Mouse (Mus musculus) midbrain, embryonic 10.5 days (tissue): Measurements from ENCODE around the gene Zbtb48. TPM values are rescaled to one million over a fixed set of nuclear protein-coding genes. Genes with fewer than 3 reads are reported as not detected.

Experiments used
- DNase-seq: peaks from one replicate; pipeline ENCODE4 v3.0.0-alpha.2; 2017; ENCODE audit warnings: low spot score
- H3K27ac ChIP-seq: fragments of 300-500 bp; sonication (generic); replicated peaks from 2 replicates; pipeline ENCODE4 v1.5.1; 2016; ENCODE audit warnings: mild to moderate bottlenecking
- H3K27me3 ChIP-seq: fragments of 300-500 bp; sonication (generic); 2 replicates; pipeline ENCODE4 v1.6.1; 2016; ENCODE audit warnings: low read depth, mild to moderate bottlenecking; ENCODE audit not compliant: poor library complexity, severe bottlenecking
- H3K36me3 ChIP-seq: fragments of 300-500 bp; sonication (generic); 2 replicates; pipeline ENCODE4 v1.6.1; 2016; ENCODE audit warnings: mild to moderate bottlenecking, moderate library complexity
- H3K4me1 ChIP-seq: fragments of 300-500 bp; sonication (generic); 2 replicates; pipeline ENCODE4 v1.6.1; 2016
- H3K4me3 ChIP-seq: fragments of 300-500 bp; sonication (generic); 2 replicates; pipeline ENCODE4 v1.5.1; 2016; ENCODE audit warnings: mild to moderate bottlenecking, moderate library complexity
- H3K9me3 ChIP-seq: fragments of 300-500 bp; sonication (generic); replicated peaks from 2 replicates; pipeline ENCODE4 v1.6.1; 2016; ENCODE audit warnings: mild to moderate bottlenecking
- WGBS: fragments of 180-500 bp; shearing (Covaris S2); methylation state at CpG from one replicate; pipeline ENCODE4 v1.1.7; 2016; 5-methylcytosine and 5-hydroxymethylcytosine counted together
- polyA plus RNA-seq: library from polyadenylated mRNA; unstranded; fragments of >200 nt; fragmentation: Nextera tagmentation; extraction: Ambion mirVana; gene quantifications from 2 replicates; pipeline ENCODE4 v1.2.1, GENCODE M21; 2016

Gene Zbtb48
- polyA plus RNA-seq = 18.7 and 25.6 TPM in 2 replicates

- Histone ChIP-seq H3K4me3 (peak within 1 kb of the TSS; percentile 72), H3K4me1 (peaks cover 70% of the 10 kb centered on the region), H3K27me3 (peaks cover 9% of the 10 kb centered on the region), H3K9me3 (no peaks in the 10 kb centered on the region), H3K36me3 (peaks cover 39% of the 10 kb centered on the region), H3K27ac (peak within 1 kb of the TSS; percentile 86)
- DNase-seq = peak; percentile 96
- WGBS = under 1% methylated on average over 35 of the region's 35 CpGs
Observed at GRCm38 (mm10) chr4:152027524-152027923, at the start of gene Zbtb48. Gene Zbtb48 (minus strand): TSS chr4:152027671.

GRCm38 (mm10) chr4:152077191-152077590 lies 49.7 kb upstream of the Zbtb48 start:
- 89% methylated on average over 9 of the region's 9 CpGs for WGBS
- H3K27me3 ChIP-seq = no peaks in the 10 kb centered on the region
- no peak overlapping the region for H3K4me3 ChIP-seq
- no peak overlapping the region for H3K27ac ChIP-seq
- peaks cover 22% of the 10 kb centered on the region for H3K4me1 ChIP-seq
- no peaks in the 10 kb centered on the region for H3K36me3 ChIP-seq
- H3K9me3 ChIP-seq = no peaks in the 10 kb centered on the region
- DNase-seq = no peak

- H3K9me3 ChIP-seq = no peaks in the 10 kb centered on the region
- no peak for DNase-seq
- 80% methylated on average over 9 of the region's 9 CpGs for WGBS
Observed at GRCm38 (mm10) chr4:152074548-152074947, 47.1 kb upstream of the Zbtb48 start.

GRCm38 (mm10) chr4:152073715-152074114 lies 46.2 kb upstream of the Zbtb48 start:
- H3K4me3 ChIP-seq = no peak overlapping the region
- H3K27me3 ChIP-seq = no peaks in the 10 kb centered on the region
- no peak overlapping the region for H3K27ac ChIP-seq
- no peaks in the 10 kb centered on the region for H3K9me3 ChIP-seq
- 85% methylated on average over 6 of the region's 6 CpGs for WGBS
- H3K36me3 ChIP-seq = no peaks in the 10 kb centered on the region
- DNase-seq = no peak
- peaks cover 39% of the 10 kb centered on the region for H3K4me1 ChIP-seq

More at GRCm38 (mm10) chr4:152074548-152074947, 47.1 kb upstream of the Zbtb48 start:
- Histone ChIP-seq H3K27me3 (no peaks in the 10 kb centered on the region), H3K36me3 (no peaks in the 10 kb centered on the region), H3K4me1 (peaks cover 39% of the 10 kb centered on the region), H3K27ac (no peak overlapping the region), H3K4me3 (no peak overlapping the region)

GRCm38 (mm10) chr4:152072655-152073054 lies 45.2 kb upstream of the Zbtb48 start:
- Histone ChIP-seq H3K9me3 (no peaks in the 10 kb centered on the region), H3K4me1 (peaks cover 47% of the 10 kb centered on the region), H3K4me3 (no peak overlapping the region), H3K36me3 (no peaks in the 10 kb centered on the region), H3K27ac (peak overlapping the region; percentile 65), H3K27me3 (no peaks in the 10 kb centered on the region)
- DNase-seq = no peak
- WGBS = 73% methylated on average over 10 of the region's 10 CpGs

GRCm38 (mm10) chr4:152072121-152072601 lies 44.7 kb upstream of the Zbtb48 start, which contains the start of gene Plekhg5:
Gene Plekhg5 (plus strand): TSS chr4:152072498.
- peak; percentile 45 for DNase-seq
- peaks cover 48% of the 10 kb centered on the region for H3K4me1 ChIP-seq
- H3K27me3 ChIP-seq = no peaks in the 10 kb centered on the region
- H3K4me3 ChIP-seq = no peak within 1 kb of the TSS
- peak within 1 kb of the TSS; percentile 65 for H3K27ac ChIP-seq
- no peaks in the 10 kb centered on the region for H3K36me3 ChIP-seq
- WGBS = 62% methylated on average over 10 of the region's 10 CpGs
- H3K9me3 ChIP-seq = no peaks in the 10 kb centered on the region

GRCm38 (mm10) chr4:152070494-152071396 lies 43.3 kb upstream of the Zbtb48 start:
- Histone ChIP-seq H3K4me1 (peaks cover 41% of the 10 kb centered on the region), H3K27ac (0 out of 2 replicates have a peak overlapping the region, but pooled peaks have one; percentile 28)
- 78% methylated on average over 11 of the region's 11 CpGs for WGBS

GRCm38 (mm10) chr4:152069245-152069644 lies 41.8 kb upstream of the Zbtb48 start:
- no peak overlapping the region for H3K27ac ChIP-seq
- no peaks in the 10 kb centered on the region for H3K27me3 ChIP-seq
- no peak overlapping the region for H3K4me3 ChIP-seq
- peaks cover 37% of the 10 kb centered on the region for H3K4me1 ChIP-seq
- 0 out of 2 replicates have a peak, but pooled peaks cover 4% of the 10 kb centered on the region for H3K36me3 ChIP-seq
- no peaks in the 10 kb centered on the region for H3K9me3 ChIP-seq
- 88% methylated on average over 3 of the region's 3 CpGs for WGBS
- DNase-seq = no peak

More at GRCm38 (mm10) chr4:152070494-152071396, 43.3 kb upstream of the Zbtb48 start:
- DNase-seq = no peak
- Histone ChIP-seq H3K9me3 (no peaks in the 10 kb centered on the region), H3K36me3 (no peaks in the 10 kb centered on the region), H3K27me3 (no peaks in the 10 kb centered on the region), H3K4me3 (no peak overlapping the region)

GRCm38 (mm10) chr4:152068166-152068724 lies 40.8 kb upstream of the Zbtb48 start:
- Histone ChIP-seq H3K4me1 (peaks cover 34% of the 10 kb centered on the region), H3K4me3 (no peak overlapping the region), H3K36me3 (0 out of 2 replicates have a peak, but pooled peaks cover 4% of the 10 kb centered on the region), H3K27ac (peak overlapping the region; percentile 58; the same call in 1 of the 2 replicates), H3K9me3 (no peaks in the 10 kb centered on the region), H3K27me3 (no peaks in the 10 kb centered on the region)
- 74% methylated on average over 6 of the region's 6 CpGs for WGBS
- no peak for DNase-seq

- no peak for DNase-seq
- Histone ChIP-seq H3K9me3 (no peaks in the 10 kb centered on the region), H3K27ac (peak overlapping the region; percentile 58; the same call in 1 of the 2 replicates), H3K27me3 (no peaks in the 10 kb centered on the region), H3K4me1 (peaks cover 28% of the 10 kb centered on the region), H3K36me3 (peaks cover 4% of the 10 kb centered on the region; the same call in 1 of the 2 replicates), H3K4me3 (no peak overlapping the region)
Observed at GRCm38 (mm10) chr4:152067280-152067679, 39.8 kb upstream of the Zbtb48 start.

- Histone ChIP-seq H3K36me3 (peaks cover 44% of the 10 kb centered on the region), H3K4me1 (0 out of 2 replicates have a peak, but pooled peaks cover under 1% of the 10 kb centered on the region), H3K27ac (no peak overlapping the region), H3K4me3 (no peak overlapping the region), H3K27me3 (no peaks in the 10 kb centered on the region), H3K9me3 (no peaks in the 10 kb centered on the region)
- WGBS = 75% methylated on average over 9 of the region's 9 CpGs
- DNase-seq = no peak
Observed at GRCm38 (mm10) chr4:152062390-152063110, 35.1 kb upstream of the Zbtb48 start.

- Histone ChIP-seq H3K4me1 (peaks cover 16% of the 10 kb centered on the region), H3K27ac (no peak overlapping the region), H3K9me3 (no peaks in the 10 kb centered on the region), H3K27me3 (no peaks in the 10 kb centered on the region), H3K4me3 (no peak overlapping the region), H3K36me3 (peaks cover 87% of the 10 kb centered on the region)
- no peak for DNase-seq
- 90% methylated on average over 6 of the region's 6 CpGs for WGBS
Observed at GRCm38 (mm10) chr4:152044609-152045008, 17.1 kb upstream of the Zbtb48 start.
